Mouse (Mus musculus): ENCODE data around the gene Ttc16. TPM values are rescaled to one million over a fixed set of nuclear protein-coding genes. Genes with fewer than 3 reads are reported as not detected.

Ttc16 gene
- polyA plus RNA-seq, 1 experiment from 2014 or later, result 0.73 TPM

- H3K4me1 ChIP-seq (replicated peaks), result peaks cover 63% of the 10 kb centered on the region
- no peak overlapping the region for H3K4me3 ChIP-seq
- DNase-seq (ENCODE audit: low spot score), result no peak
- WGBS, result 85% methylated on average over 8 of the region's 8 CpGs
- peaks cover 20% of the 10 kb centered on the region for H3K27me3 ChIP-seq (ENCODE audit: insufficient read depth, poor library complexity, severe bottlenecking)
- no peak overlapping the region for H3K27ac ChIP-seq
- no peaks in the 10 kb centered on the region for H3K9me3 ChIP-seq
- no peaks in the 10 kb centered on the region for H3K36me3 ChIP-seq
Observed at GRCm38 (mm10) chr2:32772626-32773279, 2.7 kb downstream of the Ttc16 start.

- DNase-seq (ENCODE audit: low spot score), result no peak
- H3K27me3 ChIP-seq (ENCODE audit: insufficient read depth, poor library complexity, severe bottlenecking), result peaks cover 14% of the 10 kb centered on the region
- WGBS, result 24% methylated on average over 12 of the region's 12 CpGs
- no peaks in the 10 kb centered on the region for H3K36me3 ChIP-seq
- H3K4me3 ChIP-seq, result no peak overlapping the region
- no peaks in the 10 kb centered on the region for H3K9me3 ChIP-seq
- H3K27ac ChIP-seq, result peak overlapping the region; percentile 1; the same call in 1 of the 2 replicates
- H3K4me1 ChIP-seq (replicated peaks), result peaks cover 71% of the 10 kb centered on the region
Observed at GRCm38 (mm10) chr2:32771886-32772285, 3.5 kb downstream of the Ttc16 start.

- 65% methylated on average over 5 of the region's 5 CpGs for WGBS
- H3K4me1 ChIP-seq (replicated peaks), result peaks cover 54% of the 10 kb centered on the region
- no peaks in the 10 kb centered on the region for H3K9me3 ChIP-seq
- peaks cover 5% of the 10 kb centered on the region for H3K27me3 ChIP-seq (ENCODE audit: insufficient read depth, poor library complexity, severe bottlenecking)
- no peak for DNase-seq (ENCODE audit: low spot score)
- no peaks in the 10 kb centered on the region for H3K36me3 ChIP-seq
- H3K4me3 ChIP-seq, result no peak overlapping the region
- H3K27ac ChIP-seq, result peak overlapping the region; percentile 50; the same call in 1 of the 2 replicates
Observed at GRCm38 (mm10) chr2:32769327-32770085, 5.9 kb downstream of the Ttc16 start.

GRCm38 (mm10) chr2:32768661-32769285 is 6.7 kb downstream of the Ttc16 start:
- H3K9me3 ChIP-seq, result no peaks in the 10 kb centered on the region
- H3K4me3 ChIP-seq, result no peak overlapping the region
- H3K27ac ChIP-seq, result peak overlapping the region; percentile 9; the same call in 1 of the 2 replicates
- no peaks in the 10 kb centered on the region for H3K36me3 ChIP-seq
- WGBS, result 55% methylated on average over 19 of the region's 19 CpGs
- peaks cover 54% of the 10 kb centered on the region for H3K4me1 ChIP-seq (replicated peaks)
- H3K27me3 ChIP-seq (ENCODE audit: insufficient read depth, poor library complexity, severe bottlenecking), result peaks cover 2% of the 10 kb centered on the region
- DNase-seq (ENCODE audit: low spot score), result no peak

- Histone ChIP-seq H3K4me3 (no peak overlapping the region; the same call in 1 of the 2 replicates), H3K9me3 (no peaks in the 10 kb centered on the region), H3K27ac (0 out of 2 replicates have a peak overlapping the region, but pooled peaks have one; percentile 23), H3K27me3 (ENCODE audit: insufficient read depth, poor library complexity, severe bottlenecking) (no peaks in the 10 kb centered on the region; the same call in 1 of the 2 replicates), H3K36me3 (peaks cover 13% of the 10 kb centered on the region), H3K4me1 (replicated peaks) (peaks cover 54% of the 10 kb centered on the region)
- WGBS, result 76% methylated on average over 12 of the region's 12 CpGs
- no peak for DNase-seq (ENCODE audit: low spot score)
Observed at GRCm38 (mm10) chr2:32767241-32767640, 8.2 kb downstream of the Ttc16 start.

GRCm38 (mm10) chr2:32763353-32763752 is 12.1 kb downstream of the Ttc16 start:
- peaks cover 42% of the 10 kb centered on the region for H3K36me3 ChIP-seq
- DNase-seq (ENCODE audit: low spot score), result no peak
- H3K27me3 ChIP-seq (ENCODE audit: insufficient read depth, poor library complexity, severe bottlenecking), result no peaks in the 10 kb centered on the region; the same call in 1 of the 2 replicates
- H3K4me1 ChIP-seq (replicated peaks), result peaks cover 28% of the 10 kb centered on the region
- H3K9me3 ChIP-seq, result no peaks in the 10 kb centered on the region
- 85% methylated on average over 3 of the region's 3 CpGs for WGBS
- no peak overlapping the region for H3K4me3 ChIP-seq
- H3K27ac ChIP-seq, result no peak overlapping the region

- no peak overlapping the region for H3K27ac ChIP-seq
- no peaks in the 10 kb centered on the region for H3K9me3 ChIP-seq
- H3K4me3 ChIP-seq, result no peak overlapping the region
- H3K36me3 ChIP-seq, result peaks cover 42% of the 10 kb centered on the region
- H3K27me3 ChIP-seq (ENCODE audit: insufficient read depth, poor library complexity, severe bottlenecking), result no peaks in the 10 kb centered on the region
- H3K4me1 ChIP-seq (replicated peaks), result peaks cover 22% of the 10 kb centered on the region
- WGBS, result 97% methylated on average over 4 of the region's 4 CpGs
- DNase-seq (ENCODE audit: low spot score), result no peak
Observed at GRCm38 (mm10) chr2:32761859-32762258, 13.6 kb downstream of the Ttc16 start.

- H3K27ac ChIP-seq, result no peak overlapping the region
- H3K4me3 ChIP-seq, result no peak overlapping the region
- H3K36me3 ChIP-seq, result peaks cover 42% of the 10 kb centered on the region
- H3K4me1 ChIP-seq (replicated peaks), result peaks cover 20% of the 10 kb centered on the region
- no peaks in the 10 kb centered on the region for H3K9me3 ChIP-seq
- DNase-seq (ENCODE audit: low spot score), result no peak
- 90% methylated on average over 14 of the region's 14 CpGs for WGBS
- no peaks in the 10 kb centered on the region for H3K27me3 ChIP-seq (ENCODE audit: insufficient read depth, poor library complexity, severe bottlenecking)
Observed at GRCm38 (mm10) chr2:32761361-32761760, 14.1 kb downstream of the Ttc16 start.

- no peak overlapping the region for H3K4me3 ChIP-seq
- DNase-seq (ENCODE audit: low spot score), result no peak
- peaks cover 54% of the 10 kb centered on the region for H3K36me3 ChIP-seq
Observed at GRCm38 (mm10) chr2:32759001-32759400, 16.4 kb downstream of the Ttc16 start.

GRCm38 (mm10) chr2:32758503-32758902 is 16.9 kb downstream of the Ttc16 start:
- H3K4me3 ChIP-seq, result no peak overlapping the region
- DNase-seq (ENCODE audit: low spot score), result no peak
- peaks cover 20% of the 10 kb centered on the region for H3K4me1 ChIP-seq (replicated peaks)
- H3K27ac ChIP-seq, result no peak overlapping the region
- peaks cover 10% of the 10 kb centered on the region; the same call in 1 of the 2 replicates for H3K27me3 ChIP-seq (ENCODE audit: insufficient read depth, poor library complexity, severe bottlenecking)
- peaks cover 57% of the 10 kb centered on the region for H3K36me3 ChIP-seq
- WGBS, result 72% methylated on average over 8 of the region's 8 CpGs
- no peaks in the 10 kb centered on the region for H3K9me3 ChIP-seq

More at GRCm38 (mm10) chr2:32759001-32759400, 16.4 kb downstream of the Ttc16 start:
- no peaks in the 10 kb centered on the region for H3K9me3 ChIP-seq
- WGBS, result 84% methylated on average over 2 of the region's 2 CpGs
- H3K27ac ChIP-seq, result no peak overlapping the region
- H3K4me1 ChIP-seq (replicated peaks), result peaks cover 20% of the 10 kb centered on the region
- H3K27me3 ChIP-seq (ENCODE audit: insufficient read depth, poor library complexity, severe bottlenecking), result peaks cover 10% of the 10 kb centered on the region; the same call in 1 of the 2 replicates

GRCm38 (mm10) chr2:32757056-32757845 is 18.2 kb downstream of the Ttc16 start, which contains the start of gene Tor2a:
Gene Tor2a, plus strand, starts transcription at chr2:32757234.
- H3K27ac ChIP-seq, result peak within 1 kb of the TSS; percentile 94

GRCm38 (mm10) chr2:32756674-32757055 is 18.8 kb downstream of the Ttc16 start:
- H3K4me1 ChIP-seq (replicated peaks), result peaks cover 34% of the 10 kb centered on the region
- H3K27me3 ChIP-seq (ENCODE audit: insufficient read depth, poor library complexity, severe bottlenecking), result peaks cover 21% of the 10 kb centered on the region; the same call in 1 of the 2 replicates
- DNase-seq (ENCODE audit: low spot score), result no peak
- WGBS, result 33% methylated on average over 6 of the region's 6 CpGs
- no peak overlapping the region for H3K27ac ChIP-seq
- H3K4me3 ChIP-seq, result peak overlapping the region; percentile 79
- H3K36me3 ChIP-seq, result peaks cover 49% of the 10 kb centered on the region
- H3K9me3 ChIP-seq, result no peaks in the 10 kb centered on the region

More at GRCm38 (mm10) chr2:32757056-32757845, 18.2 kb downstream of the Ttc16 start, which contains the start of gene Tor2a:
- Histone ChIP-seq H3K4me1 (replicated peaks) (peaks cover 28% of the 10 kb centered on the region), H3K4me3 (peak within 1 kb of the TSS; percentile 79), H3K36me3 (peaks cover 55% of the 10 kb centered on the region), H3K27me3 (ENCODE audit: insufficient read depth, poor library complexity, severe bottlenecking) (peaks cover 21% of the 10 kb centered on the region; the same call in 1 of the 2 replicates), H3K9me3 (no peaks in the 10 kb centered on the region)
- peak; percentile 97 for DNase-seq (ENCODE audit: low spot score)
- under 1% methylated on average over 66 of the region's 66 CpGs for WGBS

Measured in hindbrain, embryonic 10.5 days (tissue).